Mouse (Mus musculus) CH12.LX (cell line): ENCODE measurements around the gene Osbpl3. TPM values are rescaled to one million over a fixed set of nuclear protein-coding genes. Genes with fewer than 3 reads are reported as not detected.

Experiments used
- DNase-seq: peaks from one replicate; pipeline ENCODE4 v3.0.0-alpha.2; 2013; ENCODE audit errors: extremely low read depth
- H3K27ac ChIP-seq: 2 replicates; pipeline ENCODE4 v1.5.1; 2012; ENCODE audit warnings: low read depth, mild to moderate bottlenecking, control low read depth, moderate library complexity; ENCODE audit not compliant: insufficient read depth
- H3K27me3 ChIP-seq: replicated peaks from 2 replicates; pipeline ENCODE3; 2012; ENCODE audit warnings: inconsistent platforms
- H3K36me3 ChIP-seq, 2 experiments: replicated peaks in 1 of 2; 2 replicates each; pipeline versions ENCODE3 to v1.6.1; 2012; ENCODE audit warnings: inconsistent platforms in 1 of 2, low read length in 1 of 2, mild to moderate bottlenecking in 1 of 2, mixed read lengths in 1 of 2, moderate library complexity in 1 of 2; ENCODE audit not compliant: control insufficient read depth in 1 of 2, insufficient read depth in 1 of 2
- H3K4me1 ChIP-seq, 2 experiments: 2 replicates each; pipeline ENCODE4 v1.6.1; 2012; ENCODE audit warnings: inconsistent platforms in 1 of 2, moderate library complexity in 1 of 2; ENCODE audit not compliant: insufficient read depth in 2 of 2, control insufficient read depth in 1 of 2
- H3K4me2 ChIP-seq: 2 replicates; pipeline ENCODE4 v1.6.1; 2012; ENCODE audit warnings: low read depth, mild to moderate bottlenecking, control low read depth; ENCODE audit not compliant: poor library complexity, insufficient read depth, severe bottlenecking
- H3K4me3 ChIP-seq, 3 experiments: fragments of 150-350 bp in 1 of 3; sonication (generic) in 1 of 3; replicated peaks in 1 of 3; 2 replicates each; pipeline versions ENCODE3 to v1.5.1; 2011 to 2012; ENCODE audit warnings: low read depth in 2 of 3, low read length in 2 of 3, mild to moderate bottlenecking in 2 of 3, moderate library complexity in 2 of 3, control low read depth in 1 of 3, improper control_type of control experiment in 1 of 3, inconsistent platforms in 1 of 3, mixed read lengths in 1 of 3; ENCODE audit not compliant: poor library complexity in 1 of 3
- H3K79me2 ChIP-seq: replicated peaks from 2 replicates; pipeline ENCODE4 v1.6.1; 2012; ENCODE audit warnings: mild to moderate bottlenecking, moderate library complexity; ENCODE audit not compliant: control insufficient read depth, poor library complexity, insufficient read depth, severe bottlenecking; ENCODE audit errors: extremely low read depth
- H3K9ac ChIP-seq: 2 replicates; pipeline ENCODE4 v1.6.1; 2012; ENCODE audit warnings: low read depth, mild to moderate bottlenecking, control low read depth, moderate library complexity; ENCODE audit not compliant: insufficient read depth
- H3K9me3 ChIP-seq: replicated peaks from 2 replicates; pipeline ENCODE3; 2012; ENCODE audit warnings: low read length, inconsistent platforms, mixed read lengths
- BHLHE40 ChIP-seq: IDR thresholded peaks from 2 replicates; pipeline ENCODE4 v1.6.1; 2011; ENCODE audit warnings: mild to moderate bottlenecking, low read depth, low read length, improper control_type of control experiment
- CHD1 ChIP-seq: IDR thresholded peaks from 2 replicates; pipeline ENCODE4 v1.6.1; 2012; ENCODE audit warnings: low read depth, low read length, improper control_type of control experiment, inconsistent platforms
- CHD2 ChIP-seq: IDR thresholded peaks from 2 replicates; pipeline ENCODE4 v1.6.1; 2011; ENCODE audit warnings: low read length, improper control_type of control experiment
- CTCF ChIP-seq, 2 experiments: IDR thresholded peaks in 1 of 2; conservative IDR thresholded peaks in 1 of 2; 2 replicates each; pipeline ENCODE4 v1.5.1; 2011 to 2012; ENCODE audit warnings: low read depth in 2 of 2, low read length in 2 of 2, improper control_type of control experiment in 1 of 2, inconsistent platforms in 1 of 2, mild to moderate bottlenecking in 1 of 2, moderate library complexity in 1 of 2
- E2F4 ChIP-seq: IDR thresholded peaks from 2 replicates; pipeline ENCODE4 v1.6.1; 2011; ENCODE audit warnings: low read depth, low read length, improper control_type of control experiment; ENCODE audit not compliant: insufficient replicate concordance
- ELF1 ChIP-seq: IDR thresholded peaks from 2 replicates; pipeline ENCODE4 v1.6.1; 2014; ENCODE audit warnings: low read depth, mild to moderate bottlenecking, inconsistent platforms, low read length, improper control_type of control experiment
- EP300 ChIP-seq: IDR thresholded peaks from 2 replicates; pipeline ENCODE4 v1.6.1; 2011; ENCODE audit warnings: low read length, improper control_type of control experiment
- ETS1 ChIP-seq: conservative IDR thresholded peaks from 2 replicates; pipeline ENCODE4 v1.6.1; 2012; ENCODE audit warnings: low read depth, mild to moderate bottlenecking, inconsistent platforms, low read length, improper control_type of control experiment, moderate library complexity
- HCFC1 ChIP-seq: IDR thresholded peaks from 2 replicates; pipeline ENCODE4 v1.6.1; 2012; ENCODE audit warnings: low read depth, mild to moderate bottlenecking, inconsistent platforms, low read length, improper control_type of control experiment
- IRF4 ChIP-seq: IDR thresholded peaks from 2 replicates; pipeline ENCODE4 v1.6.1; 2014; ENCODE audit warnings: low read depth, mild to moderate bottlenecking, inconsistent platforms, low read length, improper control_type of control experiment
- JUN ChIP-seq: IDR thresholded peaks from 2 replicates; pipeline ENCODE4 v1.6.1; 2011; ENCODE audit warnings: low read depth, mild to moderate bottlenecking, low read length, improper control_type of control experiment, moderate library complexity; ENCODE audit not compliant: insufficient read depth
- JUND ChIP-seq: conservative IDR thresholded peaks from 2 replicates; pipeline ENCODE4 v1.6.1; 2011; ENCODE audit warnings: low read depth, low read length, improper control_type of control experiment
- MEF2A ChIP-seq: IDR thresholded peaks from 2 replicates; pipeline ENCODE4 v1.6.1; 2014; ENCODE audit warnings: low read depth, mild to moderate bottlenecking, inconsistent platforms, low read length, improper control_type of control experiment, borderline replicate concordance
- MYC ChIP-seq: IDR thresholded peaks from 2 replicates; pipeline ENCODE4 v1.6.1; 2011; ENCODE audit warnings: low read depth, mild to moderate bottlenecking, improper control_type of control experiment, low read length
- NELFE ChIP-seq: IDR thresholded peaks from 2 replicates; pipeline ENCODE4 v1.6.1; 2011; ENCODE audit warnings: low read depth, low read length, improper control_type of control experiment
- NRF1 ChIP-seq: IDR thresholded peaks from 2 replicates; pipeline ENCODE4 v1.6.1; 2014; ENCODE audit warnings: low read depth, mild to moderate bottlenecking, inconsistent platforms, low read length, improper control_type of control experiment, moderate library complexity
- PAX5 ChIP-seq: IDR thresholded peaks from 2 replicates; pipeline ENCODE4 v1.6.1; 2012; ENCODE audit warnings: low read length, inconsistent platforms, mixed read lengths
- POLR2A ChIP-seq: IDR thresholded peaks from 2 replicates; pipeline ENCODE4 v1.6.1; 2011; ENCODE audit warnings: low read depth, mild to moderate bottlenecking, improper control_type of control experiment, low read length
- POLR2AphosphoS2 ChIP-seq: IDR thresholded peaks from 2 replicates; pipeline ENCODE4 v1.6.1; 2011; ENCODE audit warnings: low read depth, low read length, improper control_type of control experiment
- RAD21 ChIP-seq: IDR thresholded peaks from 2 replicates; pipeline ENCODE4 v1.6.1; 2011; ENCODE audit warnings: low read depth, mild to moderate bottlenecking, low read length, improper control_type of control experiment, moderate library complexity
- RCOR1 ChIP-seq: conservative IDR thresholded peaks from 2 replicates; pipeline ENCODE4 v1.6.1; 2012; ENCODE audit warnings: low read depth, mild to moderate bottlenecking, inconsistent platforms, low read length, improper control_type of control experiment
- SMC3 ChIP-seq: IDR thresholded peaks from 2 replicates; pipeline ENCODE4 v1.6.1; 2011; ENCODE audit warnings: low read depth, low read length, improper control_type of control experiment
- TBP ChIP-seq: conservative IDR thresholded peaks from 2 replicates; pipeline ENCODE4 v1.6.1; 2011; ENCODE audit warnings: low read depth, low read length, improper control_type of control experiment
- TCF12 ChIP-seq: IDR thresholded peaks from 2 replicates; pipeline ENCODE4 v1.6.1; 2014; ENCODE audit warnings: low read depth, mild to moderate bottlenecking, inconsistent platforms, low read length, improper control_type of control experiment
- USF1 ChIP-seq: IDR thresholded peaks from 2 replicates; pipeline ENCODE4 v1.6.1; 2014; ENCODE audit warnings: low read depth, mild to moderate bottlenecking, inconsistent platforms, low read length, improper control_type of control experiment
- ZC3H11A ChIP-seq: IDR thresholded peaks from 2 replicates; pipeline ENCODE4 v1.6.1; 2012; ENCODE audit warnings: low read depth, mild to moderate bottlenecking, inconsistent platforms, low read length, improper control_type of control experiment
- ZKSCAN1 ChIP-seq: IDR thresholded peaks from 2 replicates; pipeline ENCODE4 v1.6.1; 2012; ENCODE audit warnings: low read depth, inconsistent platforms, low read length, improper control_type of control experiment, borderline replicate concordance
- ZMIZ1 ChIP-seq: IDR thresholded peaks from 2 replicates; pipeline ENCODE4 v1.6.1; 2012; ENCODE audit warnings: low read depth, mild to moderate bottlenecking, inconsistent platforms, low read length, improper control_type of control experiment
- ZNF384 ChIP-seq: IDR thresholded peaks from 2 replicates; pipeline ENCODE4 v1.6.1; 2012; ENCODE audit warnings: low read depth, low read length, improper control_type of control experiment, inconsistent platforms
- dilution Hi-C: fragments of 300-500 bp; cut with MboI; formaldehyde crosslinking; loops from 2 replicates; pipeline ENCODE4 v1.14.3; 2020; ENCODE audit warnings: low sequenced_read_pairs; ENCODE audit not compliant: extremely low pct_unique_long_range_greater_than_20kb, extremely low pct_ligation_motif_present
- in situ Hi-C: fragments of 300-500 bp; cut with MboI; formaldehyde crosslinking; loops from 3 replicates; pipeline ENCODE4 v1.14.3; 2019; ENCODE audit warnings: low sequenced_read_pairs, low pct_ligation_motif_present, low pct_unique_long_range_greater_than_20kb, mixed read lengths
- polyA plus RNA-seq: library from polyadenylated mRNA; unstranded; fragments of >175 nt; gene quantifications from 2 replicates; pipeline ENCODE4 v1.2.1, GENCODE M21; 2012; ENCODE audit warnings: low read depth; ENCODE audit not compliant: insufficient read length
- total RNA-seq, 2 experiments: library from RNA; depleted of rRNA; stranded (reverse); fragments of 300-350 nt in 1 of 2; fragments of >200 nt in 1 of 2; gene quantifications; 2 replicates each; pipeline ENCODE4 v1.2.3; 2012 to 2014

Osbpl3 gene
- total and polyA plus RNA-seq, 3 experiments, result 2.2 to 8.1 (median 3.5) TPM

- H3K9ac ChIP-seq, result peak overlapping the region; percentile 81
- H3K27ac ChIP-seq, result peak overlapping the region; percentile 68
- 0 out of 2 replicates have a peak, but pooled peaks cover 2% of the 10 kb centered on the region for H3K79me2 ChIP-seq
- DNase-seq, result no peak
- H3K27me3 ChIP-seq, result no peaks in the 10 kb centered on the region
- H3K36me3 ChIP-seq, result peaks cover 0 to 3% of the 10 kb centered on the region in 2 experiments
- in situ Hi-C loops, result loop anchor here (5.0 to 25.0 kb wide), 2 partner anchors 237 to 788 kb away; no protein-coding TSS in a partner anchor
- H3K9me3 ChIP-seq, result no peaks in the 10 kb centered on the region
- peaks cover 27 to 92% of the 10 kb centered on the region in 2 experiments for H3K4me1 ChIP-seq
- peak overlapping the region; percentile 76 for H3K4me2 ChIP-seq
- TF ChIP-seq NELFE (0 out of 2 replicates have a peak, but pooled peaks have one; percentile 8), CHD1 (peak; percentile 84), NRF1 (no peak), CTCF (conservative IDR thresholded peaks at IDR 0.05 in 1 of 2, IDR thresholded peaks at IDR 0.05 in 1 of 2; ENCODE audit: low read depth in 2 of 2, low read length in 2 of 2) (peak; percentile 8 to 57; a peak in 2 of 4 replicates), IRF4 (peak; percentile 38; the same call in 1 of the 2 replicates), HCFC1 (peak; percentile 79), TCF12 (peak; percentile 19; the same call in 1 of the 2 replicates), SMC3 (peak; percentile 30; the same call in 1 of the 2 replicates), ZMIZ1 (no peak), ZNF384 (no peak; the same call in 1 of the 2 replicates), POLR2A (0 out of 2 replicates have a peak, but pooled peaks have one; percentile 44), ELF1 (peak; percentile 77), EP300 (no peak), TBP (peak; percentile 77), MYC (0 out of 2 replicates have a peak, but pooled peaks have one; percentile 7)
- dilution Hi-C loops, result loop anchor here (25.0 kb wide), 1 partner anchor 112 kb away; no protein-coding TSS in a partner anchor
- peak overlapping the region in 2 of 3 experiments; percentile 18 to 32 for H3K4me3 ChIP-seq
Measured at GRCm38 (mm10) chr6:50300622-50301021, 155.4 kb downstream of the Osbpl3 start.

GRCm38 (mm10) chr6:50299071-50299470 lies 156.9 kb downstream of the Osbpl3 start:
- Histone ChIP-seq H3K79me2 (0 out of 2 replicates have a peak, but pooled peaks cover 2% of the 10 kb centered on the region), H3K4me2 (peak overlapping the region; percentile 77), H3K4me3 (peak overlapping the region; percentile 5 to 48 (median 46)), H3K4me1 (peaks cover 24 to 90% of the 10 kb centered on the region in 2 experiments), H3K27me3 (no peaks in the 10 kb centered on the region), H3K9me3 (peaks cover 2% of the 10 kb centered on the region), H3K27ac (peak overlapping the region; percentile 92), H3K9ac (peak overlapping the region; percentile 73), H3K36me3 (peaks cover 0 to 7% of the 10 kb centered on the region in 2 experiments)
- in situ Hi-C loops (loop anchor here (25.0 kb wide), 2 partner anchors 187 to 362 kb away; partner anchors contain the start of gene Mpp6), dilution Hi-C loops (no loop called here)
- DNase-seq, result peak; percentile 91
- TF ChIP-seq ZC3H11A, result no peak
- TF ChIP-seq NELFE, result peak; percentile 59; the same call in 1 of the 2 replicates
- TF ChIP-seq PAX5, result no peak
- peak; percentile 53 for TF ChIP-seq SMC3
- peak in 1 of 2 experiments; percentile 68; a peak in 2 of 4 replicates for TF ChIP-seq CTCF (conservative IDR thresholded peaks at IDR 0.05 in 1 of 2, IDR thresholded peaks at IDR 0.05 in 1 of 2; ENCODE audit: low read depth in 2 of 2, low read length in 2 of 2)
- no peak for TF ChIP-seq E2F4
- peak; percentile 78 for TF ChIP-seq MEF2A
- TF ChIP-seq USF1, result no peak
- TF ChIP-seq ZNF384, result no peak
- no peak for TF ChIP-seq ZKSCAN1
- TF ChIP-seq RAD21, result peak; percentile 54
- 0 out of 2 replicates have a peak, but pooled peaks have one; percentile 7 for TF ChIP-seq JUND
- no peak for TF ChIP-seq POLR2AphosphoS2
- no peak for TF ChIP-seq CHD1
- TF ChIP-seq RCOR1, result no peak
- TF ChIP-seq HCFC1, result peak; percentile 32
- peak; percentile 82 for TF ChIP-seq TCF12
- peak; percentile 37; the same call in 1 of the 2 replicates for TF ChIP-seq BHLHE40
- peak; percentile 89 for TF ChIP-seq CHD2
- TF ChIP-seq TBP, result peak; percentile 89
- peak; percentile 78 for TF ChIP-seq POLR2A
- 0 out of 2 replicates have a peak, but pooled peaks have one; percentile 11 for TF ChIP-seq ETS1
- TF ChIP-seq JUN, result no peak
- TF ChIP-seq IRF4, result peak; percentile 73
- TF ChIP-seq EP300, result peak; percentile 62
